Mouse (Mus musculus) granulocyte monocyte progenitor cell, adult 5-6 weeks (primary cell): Measurements from ENCODE around the gene Gsto1. TPM values are rescaled to one million over a fixed set of nuclear protein-coding genes. Genes with fewer than 3 reads are reported as not detected.
A peak's percentile ranks its signal among the peaks of the same experiment; 100 is the strongest.

ENCODE experiments used
- ATAC-seq: replicated peaks from 2 replicates; pipeline ENCODE4 v1.8.0; 2016; ENCODE audit warnings: mild to moderate bottlenecking, moderate TSS enrichment, inconsistent platforms; ENCODE audit not compliant: poor library complexity, severe bottlenecking
- total RNA-seq, 2 experiments: library from RNA; stranded (forward) in 1 of 2; stranded (reverse) in 1 of 2; fragments of 200-712, 200-1000 nt in 1 of 2; fragments of >200 nt in 1 of 2; fragmentation: Nextera tagmentation in 1 of 2; gene quantifications; 2 replicates each; pipeline ENCODE4 v1.2.3; 2014 to 2017

Gene Gsto1
- total RNA-seq, 2 experiments from 2014 or later: 215 to 338 TPM

DNA sequence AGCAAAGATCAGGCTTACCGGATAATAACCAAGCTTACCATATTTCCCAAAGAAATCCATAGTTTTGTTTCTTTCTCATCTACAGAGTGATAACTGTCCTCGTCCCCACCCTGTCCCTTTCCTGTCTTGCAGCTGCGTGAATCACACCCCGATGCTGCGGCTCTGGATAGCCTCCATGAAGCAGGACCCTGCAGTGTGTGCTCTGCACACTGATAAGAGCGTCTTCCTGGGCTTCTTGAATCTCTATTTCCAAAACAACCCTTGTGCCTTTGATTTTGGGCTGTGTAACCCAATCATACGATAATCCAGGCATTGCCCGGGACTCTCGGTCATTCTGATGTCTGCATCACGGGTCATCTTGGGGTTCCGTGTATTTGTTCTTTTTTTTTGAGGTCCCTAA is 31.1 kb downstream of the Gsto1 start:
- no peak for ATAC-seq

DNA sequence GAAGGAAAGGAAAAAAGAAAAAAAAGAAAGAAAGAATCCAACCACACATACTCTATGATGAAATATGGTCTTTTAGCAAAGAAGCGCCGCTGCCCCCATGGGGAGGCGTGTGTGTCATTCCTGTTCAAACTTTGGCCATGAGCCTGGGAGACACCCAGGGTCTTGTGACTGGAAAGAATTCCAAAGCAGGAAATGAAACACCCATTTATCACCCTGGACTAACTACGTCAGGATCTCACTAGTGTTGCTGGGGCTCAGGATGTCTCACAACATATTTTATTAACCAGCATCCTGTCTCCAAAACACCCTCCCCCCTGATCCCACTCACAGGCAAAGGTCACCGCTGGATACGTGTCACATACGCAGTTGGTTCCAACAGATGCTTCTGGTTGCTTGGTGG is 31.8 kb downstream of the Gsto1 start:
- no peak for ATAC-seq

GRCm38 (mm10) chr19:47887417-47887816 is 32.6 kb downstream of the Gsto1 start:
- ATAC-seq: peak; percentile 68

GRCm38 (mm10) chr19:47888037-47888436 is 33.3 kb downstream of the Gsto1 start:
- no peak for ATAC-seq

GRCm38 (mm10) chr19:47890489-47891130 is 35.8 kb downstream of the Gsto1 start:
- peak; percentile 13; the same call in 1 of the 2 replicates for ATAC-seq

DNA sequence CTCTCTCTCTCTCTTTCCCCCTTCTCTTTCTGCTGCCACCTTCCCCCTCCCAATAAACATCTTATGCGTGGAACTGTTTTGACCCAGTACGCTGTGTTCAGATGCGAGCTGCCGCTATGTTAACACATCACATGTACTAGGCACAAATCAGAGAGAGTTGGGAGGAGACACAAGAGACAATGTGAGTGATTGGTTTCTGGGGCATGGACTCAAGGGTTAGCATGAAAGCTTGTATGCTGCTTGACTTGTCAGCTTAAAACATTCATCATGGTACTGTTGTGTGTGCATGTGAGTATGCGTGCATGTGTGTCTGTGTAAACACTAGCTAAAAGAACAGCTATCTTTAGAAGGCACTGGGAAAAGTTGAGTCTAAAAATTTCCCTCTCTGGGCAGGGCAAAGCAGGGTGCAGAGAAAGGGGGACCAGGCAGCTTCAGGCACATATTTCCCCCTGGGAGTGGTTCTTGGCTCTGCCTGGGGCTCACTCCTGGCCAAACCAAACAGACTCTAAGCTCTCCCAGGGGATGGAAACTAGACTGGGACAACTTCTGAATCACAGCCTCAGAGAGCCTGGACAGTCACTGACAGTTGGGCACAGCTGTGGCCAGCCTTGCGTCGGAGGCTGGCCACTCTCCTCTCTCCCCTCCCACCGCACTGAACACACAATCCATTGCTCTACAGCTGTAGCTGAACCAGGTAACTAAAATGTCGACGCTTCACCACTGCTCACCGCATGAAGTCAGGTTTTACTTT is 37.0 kb downstream of the Gsto1 start:
- ATAC-seq: no peak

GRCm38 (mm10) chr19:47893092-47893491 is 38.3 kb downstream of the Gsto1 start:
- no peak for ATAC-seq

DNA sequence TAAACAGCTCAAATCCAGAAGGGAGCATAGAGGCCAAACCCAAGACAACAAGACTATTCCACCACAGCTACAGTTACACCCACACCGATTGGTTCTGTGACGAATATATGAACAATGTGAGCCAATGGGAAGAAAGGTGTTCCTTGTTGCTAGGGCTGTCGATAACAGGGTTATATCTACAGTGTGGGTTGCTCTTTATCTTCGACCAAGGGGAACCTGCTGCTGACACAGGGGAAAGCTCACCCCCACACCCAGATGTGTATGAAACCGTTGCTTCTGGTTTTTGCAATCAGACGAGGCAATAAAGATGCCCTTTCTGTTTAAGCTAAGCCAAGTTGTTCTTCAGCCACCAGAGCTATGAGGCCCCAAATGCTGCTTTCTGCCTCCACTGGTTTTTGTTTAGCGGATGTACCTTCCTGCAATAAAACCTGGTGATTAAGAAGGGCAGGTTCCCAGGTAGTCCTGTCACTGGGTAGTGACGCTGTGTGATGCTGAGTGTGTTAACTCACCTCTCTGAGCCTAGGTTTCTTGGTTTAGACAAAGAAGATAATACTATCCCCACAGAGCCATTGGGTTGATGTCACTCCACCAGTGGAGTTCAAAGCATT is 43.8 kb downstream of the Gsto1 start:
- peak; percentile 21 for ATAC-seq

DNA sequence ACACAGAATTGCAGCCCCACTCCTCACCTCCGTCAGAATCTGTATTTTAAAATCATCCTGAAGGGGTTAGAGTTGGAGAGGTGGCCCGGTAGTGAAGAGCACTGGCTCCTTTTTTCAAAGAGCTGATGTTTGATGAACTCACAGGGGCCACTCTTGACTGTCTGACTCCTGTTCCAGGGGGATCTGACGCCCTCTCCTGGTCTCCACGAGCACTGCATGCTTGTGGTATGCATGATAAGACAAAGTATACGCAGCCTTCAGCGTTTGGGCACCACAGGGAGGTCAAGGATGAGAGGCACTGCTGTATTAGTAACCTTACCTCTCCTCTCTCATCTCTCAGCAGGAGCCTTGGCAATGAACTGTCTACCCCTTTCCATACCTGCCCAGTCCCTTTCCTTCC is 45.2 kb downstream of the Gsto1 start:
- ATAC-seq: no peak; the same call in 1 of the 2 replicates

GRCm38 (mm10) chr19:47900558-47900957 is 45.8 kb downstream of the Gsto1 start:
- no peak for ATAC-seq

DNA sequence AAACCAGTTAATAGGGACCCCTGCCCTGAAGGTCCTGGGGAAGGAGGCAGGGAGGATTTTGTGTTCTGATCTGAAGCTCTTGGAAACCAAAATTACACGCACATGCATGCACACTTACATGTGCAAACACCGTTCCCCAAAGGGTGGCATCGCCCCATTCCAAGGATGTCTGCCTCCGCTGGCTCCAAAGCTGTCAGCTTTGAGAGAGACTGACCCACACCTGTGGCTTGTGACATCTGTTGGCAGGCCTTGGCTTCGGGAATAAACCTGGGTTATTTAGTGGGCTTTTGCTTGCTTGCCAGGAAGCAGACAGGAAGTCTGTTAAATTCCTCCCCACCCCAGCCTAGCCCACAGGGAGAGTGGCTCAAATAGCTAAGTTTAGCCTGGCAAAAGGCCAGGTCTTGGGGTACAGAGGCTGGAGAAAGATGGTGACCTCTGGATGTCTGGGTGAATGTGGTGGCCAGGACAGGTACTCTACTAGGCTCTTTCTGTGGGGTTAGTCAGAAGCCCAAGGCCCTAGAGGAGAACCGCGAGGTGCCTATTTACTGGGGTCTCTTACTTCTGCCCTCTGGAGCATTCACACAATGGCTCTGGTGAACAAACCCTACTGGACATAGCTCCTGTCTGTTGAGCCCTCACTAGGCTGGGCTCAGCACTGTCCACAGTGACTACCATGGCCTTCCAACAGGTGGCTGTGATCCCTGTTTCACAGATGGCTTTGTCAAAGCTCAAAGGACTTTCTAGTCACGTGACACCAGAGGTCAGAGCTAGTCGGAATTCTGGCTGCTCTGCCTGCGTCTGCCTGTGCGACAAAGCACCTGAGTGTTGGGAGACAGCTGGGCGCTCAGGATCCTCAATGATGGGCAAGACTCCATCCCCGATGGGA is 47.8 kb downstream of the Gsto1 start:
- 0 out of 2 replicates have a peak, but pooled peaks have one; percentile 7 for ATAC-seq

DNA sequence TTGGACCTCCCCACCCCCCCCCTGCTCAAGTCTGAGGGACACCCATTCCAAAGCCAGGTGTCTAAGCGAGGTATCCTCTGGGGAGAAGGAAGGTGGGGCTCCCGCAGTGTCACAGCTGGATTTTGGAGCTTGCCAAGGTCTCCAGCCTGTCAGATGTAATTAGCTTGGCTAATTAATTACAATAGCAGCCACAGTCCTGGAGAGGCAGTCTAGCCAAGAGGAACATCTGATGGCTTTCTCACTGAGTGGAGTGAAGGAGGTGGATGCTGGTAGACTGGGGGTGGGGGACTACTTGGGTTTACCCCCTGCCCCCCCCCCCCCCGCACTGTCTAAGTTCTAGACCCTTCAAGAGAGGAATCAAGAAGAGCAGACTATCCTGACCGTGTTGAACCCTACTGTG is 48.9 kb downstream of the Gsto1 start:
- ATAC-seq: no peak

DNA sequence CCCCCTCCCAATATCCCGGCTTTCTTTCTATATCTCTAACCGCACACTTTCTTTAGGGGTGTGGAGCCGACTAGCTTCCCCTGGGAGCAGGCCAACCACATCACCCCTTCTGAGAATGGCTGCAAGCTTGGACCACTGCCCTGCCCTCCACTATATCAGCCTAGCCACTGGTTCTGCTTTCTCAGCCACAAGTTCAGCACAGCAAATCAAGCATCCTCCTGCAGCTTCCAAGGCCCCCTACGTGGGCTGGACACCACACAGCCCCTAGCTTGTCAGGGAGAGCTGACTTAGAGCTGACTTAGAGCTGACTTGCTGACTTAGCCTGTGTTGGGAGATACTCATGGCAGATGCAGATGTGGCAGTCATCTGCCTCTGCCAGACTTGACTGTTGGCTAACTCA is 50.3 kb downstream of the Gsto1 start:
- ATAC-seq: peak; percentile 64

GRCm38 (mm10) chr19:47905603-47906002 is 50.8 kb downstream of the Gsto1 start:
- ATAC-seq: peak; percentile 60

DNA sequence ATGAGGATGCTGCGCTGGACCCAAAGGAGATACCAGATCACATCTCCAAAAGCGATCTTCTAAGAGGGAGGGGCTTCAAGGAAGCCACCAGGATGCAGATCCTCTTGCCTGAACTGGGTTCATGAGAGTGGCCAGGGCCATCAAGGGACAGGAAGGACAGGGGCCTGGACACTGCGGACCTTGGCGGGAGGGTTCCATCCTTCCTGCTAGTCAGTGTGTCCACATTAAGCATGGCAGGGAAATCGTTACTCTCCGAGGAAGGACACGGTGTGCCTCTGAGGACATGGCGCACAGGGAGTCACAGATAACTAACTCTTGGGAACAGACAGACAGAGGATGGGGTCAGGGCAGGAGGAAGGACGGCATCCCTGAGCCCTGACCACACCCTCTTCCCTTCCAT is 52.8 kb downstream of the Gsto1 start:
- ATAC-seq: no peak

DNA sequence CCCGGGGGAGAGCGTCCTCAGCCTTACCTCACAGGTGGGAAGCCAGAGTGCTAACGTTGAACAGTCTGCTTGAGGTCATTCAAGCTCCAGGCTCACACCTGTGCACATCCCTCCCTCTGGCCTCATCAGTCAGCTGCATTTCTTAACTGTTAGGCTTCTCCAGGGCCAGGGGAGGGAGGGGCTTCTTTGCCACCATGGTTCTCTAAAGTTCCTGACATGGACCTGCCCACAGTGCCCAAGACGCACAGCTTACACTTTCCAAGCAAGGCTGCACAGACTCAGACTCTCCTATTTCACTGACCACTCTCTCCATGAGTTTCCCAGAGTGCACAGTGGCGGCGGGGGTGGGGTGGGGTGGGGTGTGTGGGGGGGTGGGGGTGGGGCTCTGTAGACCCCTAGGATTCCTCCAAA is 54.2 kb downstream of the Gsto1 start:
- ATAC-seq: no peak

- ATAC-seq: no peak
Observed at GRCm38 (mm10) chr19:47909387-47910116, 54.8 kb downstream of the Gsto1 start.

GRCm38 (mm10) chr19:47910117-47910618 is 55.4 kb downstream of the Gsto1 start:
- peak; percentile 74 for ATAC-seq

DNA sequence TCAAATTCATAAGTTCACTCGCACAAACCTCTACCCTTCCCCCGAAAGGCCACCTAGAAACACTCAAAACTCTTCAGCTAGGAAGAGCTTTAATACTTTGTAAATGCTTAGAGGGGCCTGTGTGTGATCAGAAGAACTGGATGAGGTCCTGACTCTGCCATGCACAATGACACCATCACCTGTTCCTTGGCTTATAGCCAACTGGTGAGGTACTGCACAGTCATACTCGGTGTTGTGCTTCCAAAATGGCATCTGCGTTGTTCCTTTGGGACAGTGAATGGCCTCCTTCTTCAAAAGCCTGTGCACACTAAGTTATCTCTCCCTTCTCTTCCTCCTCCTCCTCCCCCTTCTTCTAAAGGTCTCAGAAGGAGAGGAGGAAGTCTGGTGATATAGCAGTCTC is 56.0 kb downstream of the Gsto1 start:
- ATAC-seq: no peak

GRCm38 (mm10) chr19:47913344-47913743 is 58.6 kb downstream of the Gsto1 start:
- no peak for ATAC-seq
